Mouse (Mus musculus) megakaryocyte, adult 5-6 weeks (primary cell): ENCODE data around the gene Memo1. TPM values are rescaled to one million over a fixed set of nuclear protein-coding genes. Genes with fewer than 3 reads are reported as not detected.
"Not testable (repeated sequence)": the region's sequence is repeated elsewhere in the genome, so short reads cannot be mapped to it uniquely, and the experiment has no call there.

Experiments
- ATAC-seq: 2 replicates; pipeline ENCODE4 v1.8.0; 2016; ENCODE audit warnings: mild to moderate bottlenecking, inconsistent platforms; ENCODE audit not compliant: poor library complexity, severe bottlenecking
- total RNA-seq, 2 experiments: library from RNA; stranded (forward) in 1 of 2; stranded (reverse) in 1 of 2; fragments of 153-499, 151-499 nt in 1 of 2; fragments of 221-1000, 200-1000 nt in 1 of 2; gene quantifications; 2 replicates each; pipeline versions ENCODE4 v1.2.3 to v1.2.4; 2015 to 2017

The Memo1 gene
- total RNA-seq, 2 experiments from 2014 or later: 64.4 to 71.4 TPM

DNA sequence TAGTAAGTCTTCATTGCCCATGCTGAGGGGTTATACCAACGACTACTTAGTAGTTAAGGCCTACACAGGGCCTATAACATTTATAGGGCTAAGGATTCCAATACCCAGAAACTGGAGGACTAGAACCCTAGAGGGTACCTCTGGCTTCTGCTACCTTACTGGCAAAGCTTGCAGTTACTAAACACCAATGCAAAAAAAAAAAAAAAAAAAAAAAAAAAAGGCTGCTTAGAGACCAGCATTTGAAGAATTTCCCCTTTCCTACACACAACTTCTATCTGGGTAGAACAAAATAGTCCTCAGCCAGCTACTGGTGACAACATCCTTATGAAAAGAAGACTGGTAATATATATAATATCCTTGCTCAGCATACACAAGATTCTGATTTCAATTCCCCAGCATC, 29.7 kb downstream of the Memo1 start:
- no peak for ATAC-seq

DNA sequence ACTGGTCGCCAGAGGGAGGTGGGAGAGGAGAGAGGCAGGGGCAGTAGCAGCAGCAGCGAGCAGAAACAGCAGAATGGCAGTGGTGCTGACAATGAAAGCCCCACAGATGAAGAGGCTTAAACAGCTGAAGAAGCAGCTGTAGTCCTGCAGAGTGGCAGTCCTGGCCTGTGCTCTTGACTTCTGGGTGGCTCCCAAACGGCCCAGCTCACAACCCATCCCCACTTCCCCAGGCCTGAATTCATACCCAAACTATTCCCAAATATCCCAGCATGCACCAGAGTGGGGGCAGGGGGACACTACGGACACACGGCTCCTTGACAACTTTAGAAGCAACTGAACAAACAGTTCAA, 30.2 kb downstream of the Memo1 start:
- ATAC-seq: no peak

DNA sequence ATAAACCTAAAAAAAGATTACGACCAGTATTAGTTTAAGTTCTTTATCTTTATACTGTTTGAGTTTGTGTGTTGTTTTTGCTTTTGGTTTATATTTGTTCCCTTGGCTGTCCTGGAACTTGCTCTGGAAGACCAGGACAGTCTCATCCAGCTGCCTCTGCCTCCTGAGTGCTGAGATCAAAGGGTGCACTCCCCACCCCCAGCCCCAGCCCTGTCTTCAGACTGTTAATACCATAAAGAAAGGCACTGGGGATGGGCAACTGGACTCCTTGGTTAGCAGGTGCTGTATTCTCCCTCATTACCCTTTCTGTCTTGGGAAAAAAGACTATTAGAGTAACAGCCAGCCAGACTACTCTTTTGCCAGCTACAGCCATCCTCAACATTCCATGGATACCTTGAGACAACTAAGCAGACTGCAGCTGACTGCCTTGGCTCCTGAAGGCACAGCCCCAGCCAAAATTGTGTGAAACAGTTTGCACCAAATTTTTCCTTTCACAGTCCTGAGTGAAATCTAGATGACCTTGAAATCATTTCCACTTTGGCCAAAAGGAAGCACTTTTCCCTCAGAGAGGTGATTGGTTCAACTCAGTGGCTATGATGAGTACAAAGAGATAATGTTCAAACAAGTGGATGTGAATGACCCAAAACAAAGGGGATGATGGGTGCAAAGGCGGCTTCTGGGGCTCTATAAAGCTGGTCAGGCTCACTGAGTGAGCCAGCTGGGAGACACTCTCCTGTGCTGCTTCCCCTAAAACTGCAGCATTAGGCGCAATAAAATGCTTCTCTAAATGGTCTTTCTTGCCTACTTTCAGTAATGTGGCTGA, 30.8 kb downstream of the Memo1 start:
- 0 out of 2 replicates have a peak, but pooled peaks have one; percentile 18 for ATAC-seq

DNA sequence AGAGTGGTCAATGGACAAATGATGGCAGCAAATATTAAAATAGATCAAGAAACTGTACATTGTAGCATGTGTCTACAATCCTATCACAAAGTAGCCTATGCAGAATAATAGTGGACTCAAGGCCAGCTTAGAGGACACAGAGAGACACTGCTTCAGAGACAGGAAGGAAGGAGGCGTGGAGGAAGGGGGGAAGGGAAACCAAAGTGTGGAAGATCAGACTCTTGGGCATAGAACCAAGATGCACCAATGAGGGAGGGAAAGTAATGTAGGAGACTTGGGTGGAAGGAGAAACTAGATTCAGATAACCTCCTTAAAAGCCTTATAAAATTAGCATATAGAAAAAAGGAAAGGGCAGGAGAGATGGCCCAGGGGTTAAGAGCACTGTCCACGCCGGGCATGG, 32.9 kb downstream of the Memo1 start:
- ATAC-seq: peak; percentile 69

DNA sequence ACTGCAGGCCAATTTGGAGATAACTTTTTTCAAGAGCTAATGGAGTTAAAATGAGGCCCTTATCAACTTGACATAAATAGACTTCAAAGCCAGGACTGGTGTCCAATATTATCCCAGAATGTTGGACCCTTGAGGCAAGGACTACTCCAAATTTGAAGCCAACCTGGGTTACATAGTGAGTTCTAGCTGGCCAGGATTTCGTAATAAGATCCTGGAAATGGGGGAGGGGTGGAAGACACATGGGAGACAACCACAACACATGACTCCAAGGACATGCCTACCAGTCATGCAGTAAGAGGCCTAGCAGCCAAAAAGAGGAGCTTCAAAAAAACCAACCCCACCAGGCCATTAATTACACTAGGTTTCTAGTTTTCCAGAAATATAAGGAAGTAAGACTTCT, 50.0 kb downstream of the Memo1 start:
- ATAC-seq: no peak

DNA sequence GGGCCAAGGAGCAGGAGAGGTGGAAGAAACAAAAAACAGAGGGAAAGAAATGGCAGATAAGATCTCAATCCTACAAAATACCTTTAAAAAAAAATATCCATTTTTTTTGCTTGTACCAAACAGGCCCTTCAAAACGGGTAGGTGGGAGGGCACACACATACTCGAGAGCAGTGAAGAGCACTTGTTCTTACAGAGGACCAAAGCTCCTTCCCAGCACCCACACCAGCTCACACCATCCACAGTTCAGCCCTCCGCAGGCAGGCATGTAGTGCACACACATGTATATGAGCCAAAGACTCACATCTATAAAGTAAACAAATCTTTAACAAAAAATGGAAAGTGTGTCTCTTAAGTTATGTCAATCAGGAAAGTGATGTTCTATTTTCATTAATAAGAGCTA, 52.5 kb downstream of the Memo1 start:
- no peak for ATAC-seq

DNA sequence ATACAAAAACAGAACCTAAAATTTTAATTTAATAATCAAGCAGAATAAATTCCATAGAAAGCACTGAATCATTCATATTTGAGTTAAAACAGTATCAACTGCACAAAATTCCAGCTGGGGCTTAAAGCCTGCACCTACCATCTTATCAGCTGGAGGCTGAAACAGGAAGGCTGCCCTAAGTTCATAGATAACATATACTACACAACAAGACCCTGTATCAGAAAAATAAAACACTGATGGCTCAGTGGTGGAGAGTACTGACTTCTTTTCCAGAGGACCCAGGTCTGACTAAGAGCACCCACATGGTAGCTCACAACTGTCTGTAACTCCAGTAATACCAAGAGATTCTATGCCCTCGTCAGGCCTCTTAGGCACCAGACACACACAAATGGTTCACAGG, 55.0 kb downstream of the Memo1 start:
- no peak for ATAC-seq

DNA sequence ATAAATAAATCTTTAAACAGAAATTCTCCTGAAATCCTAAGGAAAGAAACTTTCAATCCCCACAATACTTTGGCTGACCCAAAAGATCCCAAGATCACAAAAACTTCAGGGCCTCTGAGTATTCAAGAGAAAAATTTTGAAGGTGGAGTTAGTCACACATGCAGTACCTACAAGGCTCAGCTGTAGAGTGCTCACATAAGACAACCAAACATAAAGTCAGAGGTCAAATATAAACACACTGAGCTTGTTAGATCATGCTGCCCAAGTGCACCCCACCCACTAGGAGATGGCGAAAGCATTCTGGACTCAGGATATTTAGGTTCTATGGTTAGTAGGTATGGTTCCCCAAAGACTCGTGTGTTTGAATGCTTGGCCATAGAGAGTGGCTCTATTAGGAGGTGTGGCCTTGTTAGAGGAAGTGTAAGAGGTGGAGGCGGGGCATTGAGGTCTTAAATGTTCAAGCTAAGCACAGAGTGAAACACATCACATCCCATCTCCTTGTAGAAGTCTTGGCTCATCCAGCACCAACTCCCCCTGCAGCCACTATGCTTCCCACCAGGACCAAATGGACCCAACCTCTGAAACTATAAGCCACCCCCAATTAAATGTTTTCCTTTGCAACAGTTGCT, 67.1 kb downstream of the Memo1 start:
- ATAC-seq: peak; percentile 54; the same call in 1 of the 2 replicates

DNA sequence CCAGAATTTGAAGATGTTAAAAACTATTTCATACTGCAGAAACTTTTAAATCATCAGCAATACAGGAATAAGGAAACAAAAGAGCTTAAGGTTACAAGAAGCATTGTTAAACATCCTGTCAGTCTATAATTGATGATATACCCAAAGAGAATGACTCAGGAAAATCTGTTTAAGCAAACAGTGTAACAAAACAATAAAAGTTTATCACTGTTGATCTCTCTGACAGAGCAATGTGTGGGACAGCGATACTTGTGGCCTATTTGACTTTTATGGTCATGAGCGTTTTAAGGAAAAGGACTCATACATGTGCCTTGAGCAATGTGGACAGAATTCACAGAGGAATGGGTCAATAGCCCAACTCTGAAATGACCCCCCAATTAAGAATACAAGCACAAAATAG, 78.0 kb downstream of the Memo1 start:
- ATAC-seq: no peak

DNA sequence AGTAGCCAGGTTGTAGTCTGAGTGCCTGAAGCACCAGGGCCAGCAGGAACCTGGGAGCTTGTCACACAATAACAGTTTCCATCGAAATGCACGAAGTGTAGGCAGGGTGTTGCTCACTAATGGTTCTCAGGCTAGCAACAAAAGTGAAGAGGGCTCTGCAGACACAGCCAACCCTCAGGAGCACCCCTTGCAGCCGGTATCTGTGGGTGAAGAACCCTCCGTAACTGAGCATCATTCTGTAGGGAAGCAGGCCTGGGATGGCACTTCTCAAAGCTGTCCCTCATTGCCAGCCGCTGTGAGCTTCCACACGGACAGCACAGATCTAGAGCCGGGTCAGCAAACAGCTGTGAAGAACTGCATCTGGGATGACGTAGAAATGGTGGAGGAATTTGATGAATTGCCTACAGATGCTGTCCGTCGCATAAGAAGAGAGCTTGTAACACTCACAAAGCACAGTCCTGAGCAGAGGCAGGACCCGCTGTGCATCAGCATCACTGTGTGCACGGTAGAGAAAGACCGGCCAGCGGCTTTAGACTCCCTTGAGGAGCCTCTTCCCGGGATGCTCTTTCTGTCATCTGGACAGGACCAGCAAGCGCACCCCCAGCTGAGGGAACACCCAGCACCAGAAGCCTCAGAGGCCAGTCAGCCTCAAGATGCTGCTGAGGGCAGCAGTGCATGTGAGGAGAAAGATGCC, 82.3 kb downstream of the Memo1 start:
- not testable (repeated sequence) for ATAC-seq

DNA sequence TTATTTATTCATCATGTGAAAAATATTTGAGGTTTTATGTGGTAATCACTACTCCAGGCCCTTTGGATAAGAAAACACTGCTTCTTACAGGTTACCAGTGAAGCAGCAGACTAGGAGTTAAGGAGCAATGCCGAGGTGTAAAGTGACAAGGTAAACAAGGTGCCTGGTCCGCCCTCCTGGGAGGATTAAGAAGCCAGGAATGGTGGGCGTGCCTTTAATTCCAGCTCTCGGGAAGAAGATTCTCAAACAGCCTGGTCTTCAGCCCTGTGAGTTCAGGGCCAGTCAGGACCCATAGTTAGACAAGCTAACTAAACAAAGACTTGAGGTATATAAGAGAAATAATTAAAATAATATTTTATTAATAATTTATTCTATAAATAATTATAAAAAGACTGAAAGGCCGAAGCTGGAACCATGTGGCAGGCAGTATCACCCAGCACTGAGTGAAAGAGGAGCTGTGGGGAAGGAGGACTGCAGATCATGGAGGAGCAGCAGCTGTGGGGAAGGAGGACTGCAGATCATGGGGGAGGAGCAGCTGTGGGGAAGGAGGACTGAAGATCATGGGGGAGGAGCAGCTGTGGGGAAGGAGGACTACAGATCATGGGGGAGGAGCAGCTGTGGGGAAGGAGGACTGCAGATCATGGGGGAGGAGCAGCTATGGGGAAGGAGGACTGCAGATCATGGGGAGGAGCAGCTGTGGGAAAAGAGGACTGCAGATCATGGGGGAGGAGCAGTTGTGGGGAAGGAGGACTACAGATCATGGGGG, 86.0 kb downstream of the Memo1 start:
- ATAC-seq: no peak

DNA sequence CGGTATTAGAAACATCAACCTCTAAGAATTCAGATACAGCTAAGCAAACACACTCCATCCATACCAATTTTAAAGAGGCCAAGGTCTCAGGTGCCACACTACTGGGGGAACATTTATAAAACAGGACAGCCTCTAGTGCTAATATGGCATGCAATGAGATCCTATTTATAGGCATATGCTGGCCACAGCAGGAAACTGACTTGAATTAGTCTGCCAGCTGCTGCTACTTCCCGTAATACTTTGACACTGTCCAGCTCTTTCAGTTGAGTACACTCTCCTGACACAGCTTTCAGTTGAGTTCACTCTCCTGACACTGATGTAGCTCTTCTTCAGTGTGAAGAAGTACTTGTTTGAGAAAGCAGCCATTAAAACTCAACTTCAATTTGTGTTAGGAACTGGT, 99.4 kb downstream of the Memo1 start:
- ATAC-seq: peak; percentile 60; the same call in 1 of the 2 replicates

DNA sequence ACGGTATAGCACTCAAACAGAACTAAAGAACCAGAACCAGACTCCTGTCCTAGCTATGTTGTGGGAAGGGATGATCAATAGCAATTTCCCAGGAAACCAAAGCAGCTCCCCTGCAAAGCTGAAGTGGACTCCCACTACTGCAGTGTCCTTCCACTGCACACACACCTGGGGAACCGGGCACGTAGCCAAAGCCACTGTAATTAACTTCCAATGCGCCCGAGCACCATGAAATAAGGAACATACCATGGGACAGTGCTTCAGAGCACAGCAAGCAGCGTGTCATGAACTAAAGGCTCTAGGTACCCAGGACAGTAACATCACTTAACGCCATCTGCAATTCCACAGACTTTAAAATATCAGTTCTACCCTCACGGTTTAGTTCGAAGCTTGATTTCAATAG, 100.6 kb downstream of the Memo1 start:
- no peak for ATAC-seq

DNA sequence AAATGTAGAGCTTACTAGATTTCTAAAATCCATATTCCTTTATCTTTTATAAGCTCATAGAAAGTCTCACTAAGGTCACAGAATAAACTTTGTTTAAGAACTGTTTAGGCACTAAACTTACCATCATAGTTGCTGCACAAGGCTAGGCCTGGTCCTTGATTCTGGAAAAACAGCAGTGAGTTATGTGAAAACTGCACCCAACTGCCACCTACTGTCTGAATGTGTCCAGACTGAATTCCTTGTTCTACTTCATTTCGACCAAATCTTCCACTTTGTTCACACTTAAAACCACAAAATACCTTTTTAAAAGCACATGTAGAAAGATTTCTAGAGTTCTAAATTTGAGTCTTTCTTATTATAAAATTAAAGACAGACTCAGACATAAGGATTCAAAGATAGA, 101.9 kb downstream of the Memo1 start:
- ATAC-seq: no peak

DNA sequence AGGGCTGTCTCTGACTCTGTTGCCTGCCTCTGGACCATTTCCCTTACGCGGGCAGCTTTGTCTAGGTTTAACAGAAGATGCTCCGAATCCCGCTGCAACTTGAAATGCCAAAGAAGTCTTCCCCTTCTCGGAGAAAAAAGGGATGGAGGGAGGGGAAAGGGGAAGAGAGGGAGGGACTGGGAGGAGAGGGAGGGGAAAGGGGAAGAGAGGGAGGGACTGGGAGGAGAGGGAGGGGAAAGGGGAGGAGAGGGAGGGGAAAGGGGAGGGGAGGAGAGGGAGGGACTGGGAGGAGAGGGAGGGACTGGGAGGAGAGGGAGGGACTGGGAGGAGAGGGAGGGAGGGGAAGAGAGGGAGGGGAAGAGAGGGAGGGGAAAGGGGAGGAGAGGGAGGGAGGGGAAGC, 103.9 kb downstream of the Memo1 start:
- no peak for ATAC-seq

DNA sequence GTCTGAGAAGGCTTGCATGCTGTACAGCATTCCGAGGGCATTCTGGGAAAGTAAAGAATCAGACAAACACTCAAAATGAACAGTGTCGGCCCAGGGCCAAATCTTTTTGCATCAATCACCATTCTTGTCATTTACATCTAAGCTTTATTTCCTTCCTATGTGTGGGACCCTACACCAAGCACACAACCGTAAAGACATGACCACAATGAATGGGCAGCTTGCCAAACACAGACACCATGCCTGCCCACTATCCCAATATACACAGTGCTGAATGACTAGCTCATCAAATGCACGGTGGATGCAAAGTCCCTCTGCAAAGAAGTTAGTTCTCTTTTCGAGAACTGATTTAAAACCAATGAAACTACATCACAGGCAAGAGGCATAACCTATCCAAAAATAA, 109.1 kb downstream of the Memo1 start:
- ATAC-seq: peak; percentile 45; the same call in 1 of the 2 replicates

DNA sequence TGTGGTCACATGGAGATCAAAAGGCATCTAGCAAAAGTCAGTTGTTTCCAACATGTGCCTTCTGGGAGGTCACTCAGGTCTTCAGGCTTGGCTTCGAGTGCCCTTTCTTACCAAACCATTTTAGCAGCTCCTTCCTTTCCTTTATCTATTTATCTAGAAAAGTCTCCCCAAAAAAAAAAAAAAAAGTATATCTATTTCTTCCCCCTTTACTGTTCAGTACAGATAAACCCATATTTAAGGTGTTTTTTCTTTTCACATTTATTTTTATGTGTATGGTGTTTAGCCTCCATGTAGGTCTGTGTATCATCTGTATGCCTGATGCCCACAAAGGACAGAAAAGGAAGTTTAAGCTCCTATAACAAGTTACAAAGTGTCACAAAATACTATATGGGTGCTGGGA, 110.6 kb downstream of the Memo1 start:
- ATAC-seq: no peak

DNA sequence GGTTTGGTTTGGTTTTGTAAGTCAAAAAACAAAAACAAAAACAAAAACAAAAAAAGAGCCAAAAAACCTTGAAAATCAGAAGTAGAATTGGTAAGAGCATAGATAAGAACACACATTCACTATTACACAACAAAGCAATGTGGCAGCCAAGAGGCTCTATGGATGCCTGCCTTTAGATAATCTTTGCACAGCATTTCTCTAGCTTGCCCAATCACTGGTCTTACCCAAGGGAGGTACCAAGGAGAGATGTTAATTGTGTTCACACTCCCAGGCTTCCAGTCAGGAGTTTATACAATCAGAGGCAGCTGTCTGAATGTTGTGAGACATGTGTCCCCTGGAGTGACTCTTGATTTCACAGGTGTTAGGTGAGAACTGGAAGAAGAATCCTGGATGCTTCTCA, 114.4 kb downstream of the Memo1 start:
- no peak for ATAC-seq

DNA sequence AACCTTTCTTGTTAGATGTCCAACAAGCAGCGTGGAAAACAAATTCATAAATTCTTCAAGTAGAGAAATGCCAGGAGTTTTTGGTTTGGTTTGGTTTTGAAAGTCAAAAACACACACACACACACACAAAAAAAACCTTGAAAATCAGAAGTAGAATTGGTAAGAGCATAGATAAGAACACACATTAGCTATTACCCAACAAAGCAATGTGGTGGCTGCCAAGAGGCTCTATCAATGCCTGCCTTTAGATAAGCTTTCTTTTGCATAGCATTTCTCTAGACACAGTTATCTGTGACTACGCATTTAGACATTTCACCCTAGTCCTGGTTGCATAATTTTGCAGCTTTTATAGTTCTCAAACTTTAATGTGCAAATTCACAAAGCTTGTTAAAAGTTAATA, 115.7 kb downstream of the Memo1 start:
- not testable (repeated sequence) for ATAC-seq

DNA sequence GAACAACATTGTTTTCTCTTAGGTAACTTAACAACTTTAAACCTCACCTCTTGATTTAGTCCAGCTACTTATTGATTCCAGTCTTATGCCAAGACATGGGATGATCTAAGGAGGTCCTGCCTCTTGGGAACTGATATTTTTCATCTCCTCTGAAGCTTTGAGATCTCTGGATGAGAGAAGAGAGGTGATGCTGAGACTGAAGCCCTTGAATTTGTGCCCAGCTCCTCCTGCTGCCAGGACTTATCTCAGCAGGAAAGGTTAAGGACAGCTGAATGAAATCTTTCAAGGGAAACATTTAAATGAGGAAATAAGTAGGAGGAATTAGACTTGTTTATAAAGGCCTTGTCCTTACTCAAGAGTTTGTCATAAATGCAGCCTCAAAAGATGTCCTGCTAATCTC, 121.6 kb downstream of the Memo1 start:
- no peak for ATAC-seq

DNA sequence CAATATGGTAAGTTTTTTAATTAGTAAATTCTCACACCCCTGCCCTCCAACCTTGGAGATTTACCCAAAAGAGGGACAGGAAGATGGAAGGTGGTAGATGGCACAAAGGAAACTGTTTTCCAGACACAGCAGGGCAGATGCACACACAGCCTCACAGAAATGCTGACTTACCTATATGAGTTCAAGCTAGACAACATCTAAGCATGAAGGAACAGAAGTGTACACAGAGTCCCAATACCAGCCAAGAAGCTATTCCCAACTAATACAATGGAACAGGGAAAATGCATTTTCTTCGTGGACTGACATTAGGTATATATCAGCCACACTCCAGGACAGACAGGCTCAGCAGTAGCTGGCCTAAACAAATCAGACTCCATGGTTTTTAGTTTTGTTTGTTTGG, 122.5 kb downstream of the Memo1 start:
- ATAC-seq: no peak
